Mouse (Mus musculus): Measurements from ENCODE around the gene Olfr549. TPM values are rescaled to one million over a fixed set of nuclear protein-coding genes. Genes with fewer than 3 reads are reported as not detected.

Olfr549 gene
- polyA plus RNA-seq (2012; rRNA removed; ENCODE audit: low replicate concordance) = not detected in 2 replicates

DNA sequence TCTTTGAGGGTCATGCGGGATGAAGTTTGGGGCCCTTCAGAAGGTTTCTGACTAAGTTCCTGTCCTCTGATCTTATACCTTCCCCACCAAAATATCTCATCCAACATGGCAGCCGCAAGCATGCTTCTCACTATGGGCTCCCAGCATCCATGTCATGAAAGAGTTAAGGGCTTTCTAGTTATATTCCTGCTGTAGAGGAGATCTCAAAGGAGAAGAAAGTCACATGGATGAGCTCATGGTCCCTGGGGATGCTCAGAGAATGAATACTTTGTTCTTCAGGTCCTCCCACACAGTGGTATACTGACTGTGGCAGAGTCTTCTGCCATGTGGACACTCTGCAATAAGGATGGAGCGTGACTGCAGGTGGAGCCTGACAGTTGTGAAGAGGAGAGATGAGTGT lies at the start of gene Olfr549:
TSS of gene Olfr549 (plus strand) at position 301 of the 400 bp plus-strand sequence.

DNA sequence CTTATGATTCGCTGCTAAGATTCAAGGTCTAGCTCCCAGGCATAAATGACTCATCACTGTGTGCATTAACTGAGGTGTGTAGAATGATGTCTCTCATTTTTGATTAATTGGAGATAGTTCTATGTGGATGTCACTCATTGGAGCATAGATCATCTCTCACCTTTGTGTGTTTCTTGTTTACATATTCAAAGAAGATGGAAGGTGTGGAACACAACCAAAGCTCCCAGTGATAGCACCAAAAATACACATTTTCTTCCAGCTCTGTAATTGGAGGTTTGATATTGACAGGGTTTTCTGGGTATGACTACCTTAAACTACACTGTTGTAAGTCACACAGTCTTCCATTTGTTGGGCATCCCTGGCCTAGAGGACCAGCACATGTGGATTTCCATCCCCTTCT lies 15.2 kb upstream of the Olfr549 start, which contains the start of gene Olfr547:
TSS of gene Olfr547 (plus strand) at position 301 of the 400 bp plus-strand sequence.

DNA sequence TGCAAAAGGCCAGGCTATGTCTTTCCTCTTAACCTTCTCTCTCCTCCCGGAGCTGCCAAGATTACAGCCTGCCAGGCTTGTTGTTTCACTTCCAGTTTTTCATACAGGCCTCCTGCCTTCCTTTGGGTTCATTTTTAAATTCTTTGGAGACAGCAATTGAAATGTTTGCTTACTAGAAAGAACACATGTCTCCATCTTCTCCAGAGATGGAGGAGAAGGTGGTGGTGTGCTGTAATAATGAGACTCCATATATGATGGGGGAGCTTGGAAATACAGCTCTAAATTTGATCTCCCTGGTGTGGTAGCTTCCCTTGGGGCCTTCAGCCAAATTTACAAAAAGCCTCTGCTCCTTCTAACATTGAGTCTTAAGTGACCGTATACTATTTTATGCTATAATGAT lies 9.1 kb upstream of the Olfr549 start, which contains the start of gene Olfr548-ps1:
TSS of gene Olfr548-ps1 (plus strand) at position 301 of the 400 bp plus-strand sequence.

DNA sequence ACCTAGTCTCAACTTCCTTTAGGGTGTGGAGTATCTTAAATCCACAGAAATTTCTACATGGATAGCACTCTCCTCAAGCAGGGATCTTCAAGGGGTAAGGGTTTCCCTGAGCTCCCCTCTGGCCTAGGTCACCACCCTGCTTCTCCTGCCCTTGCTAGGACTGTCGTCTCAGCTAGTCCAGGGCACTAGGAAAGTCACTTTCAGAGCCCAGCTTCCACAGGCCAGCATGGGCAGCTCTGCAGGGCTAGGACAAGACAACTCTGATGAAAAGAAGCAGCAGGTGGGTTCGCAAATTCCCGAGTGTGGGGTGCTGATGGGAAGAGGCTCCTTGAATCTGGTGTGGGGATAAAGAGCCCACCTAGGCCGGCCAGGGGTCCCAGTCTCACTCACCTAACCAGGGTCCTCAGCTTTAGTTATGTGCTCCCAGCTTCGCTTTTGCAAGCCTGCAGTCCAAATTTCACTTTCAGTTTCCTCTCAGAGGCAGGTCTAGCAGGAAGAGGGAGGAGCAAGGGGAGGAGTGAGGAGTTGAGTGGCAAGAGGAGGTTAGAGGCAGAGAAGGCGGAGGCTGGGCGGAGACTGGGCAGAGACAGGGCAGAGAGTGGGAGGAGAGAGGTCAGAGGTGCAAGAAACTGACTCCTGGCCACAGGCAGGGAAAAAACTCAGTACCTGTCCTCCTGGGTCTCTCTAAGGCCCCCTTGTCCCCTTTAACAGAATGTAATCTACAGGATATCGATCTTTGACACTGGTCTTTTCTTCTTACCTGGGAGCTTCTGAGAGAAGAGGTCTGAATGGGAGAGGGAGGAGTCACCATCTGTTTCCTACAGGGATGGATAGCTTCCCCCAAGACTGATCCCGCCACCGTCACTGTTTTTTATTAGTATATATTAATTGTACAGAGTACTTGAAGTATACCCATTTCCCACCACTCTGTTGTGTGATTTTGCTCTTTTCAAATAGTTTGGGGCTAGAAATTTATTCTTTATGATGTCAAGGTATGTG lies 15.6 kb downstream of the Olfr549 start, which contains the start of gene Trim21:
TSS of gene Trim21 (minus strand) at position 488 of the 999 bp plus-strand sequence.

DNA sequence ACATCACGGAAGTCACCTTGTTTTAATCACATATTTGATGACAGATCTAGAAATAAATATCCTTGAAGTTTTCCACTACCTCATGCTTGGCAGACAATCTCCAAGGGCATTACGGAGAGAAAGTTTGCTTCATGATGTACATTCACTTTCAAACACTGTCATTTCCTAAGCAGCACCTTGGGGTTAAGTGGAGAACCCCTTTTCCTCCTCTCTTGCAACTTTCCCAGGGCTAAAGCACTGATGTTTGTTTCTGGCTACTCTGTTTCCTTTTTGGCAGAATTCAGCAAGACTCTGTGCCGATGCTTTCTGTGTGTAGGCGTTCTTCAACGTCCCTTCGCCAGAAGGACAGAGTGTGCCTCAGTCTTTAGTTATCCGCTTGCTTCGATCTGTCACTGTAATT lies 21.5 kb downstream of the Olfr549 start, which contains the start of gene Olfr550:
TSS of gene Olfr550 (plus strand) at position 301 of the 400 bp plus-strand sequence.

DNA sequence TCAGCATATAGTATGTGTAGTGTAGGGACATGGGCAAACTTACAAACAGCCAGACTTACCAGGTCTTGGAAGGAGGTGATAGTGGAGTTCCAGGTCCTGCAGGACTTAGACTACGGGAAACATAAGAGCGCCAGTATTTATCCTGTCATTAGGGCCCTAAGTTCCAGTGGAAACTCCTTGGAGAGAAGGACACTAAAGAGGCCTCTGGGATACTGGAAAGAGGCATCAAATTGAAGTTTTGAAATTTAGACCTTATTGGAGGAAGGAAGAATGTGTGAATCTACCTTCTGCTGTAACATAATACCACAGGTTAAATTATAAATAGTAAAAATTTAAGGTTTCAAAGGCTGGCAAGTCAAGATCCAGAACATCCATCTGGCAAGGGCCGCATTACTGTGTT lies 42.1 kb downstream of the Olfr549 start, which contains the start of gene Olfr551:
TSS of gene Olfr551 (minus strand) at position 101 of the 400 bp plus-strand sequence.

DNA sequence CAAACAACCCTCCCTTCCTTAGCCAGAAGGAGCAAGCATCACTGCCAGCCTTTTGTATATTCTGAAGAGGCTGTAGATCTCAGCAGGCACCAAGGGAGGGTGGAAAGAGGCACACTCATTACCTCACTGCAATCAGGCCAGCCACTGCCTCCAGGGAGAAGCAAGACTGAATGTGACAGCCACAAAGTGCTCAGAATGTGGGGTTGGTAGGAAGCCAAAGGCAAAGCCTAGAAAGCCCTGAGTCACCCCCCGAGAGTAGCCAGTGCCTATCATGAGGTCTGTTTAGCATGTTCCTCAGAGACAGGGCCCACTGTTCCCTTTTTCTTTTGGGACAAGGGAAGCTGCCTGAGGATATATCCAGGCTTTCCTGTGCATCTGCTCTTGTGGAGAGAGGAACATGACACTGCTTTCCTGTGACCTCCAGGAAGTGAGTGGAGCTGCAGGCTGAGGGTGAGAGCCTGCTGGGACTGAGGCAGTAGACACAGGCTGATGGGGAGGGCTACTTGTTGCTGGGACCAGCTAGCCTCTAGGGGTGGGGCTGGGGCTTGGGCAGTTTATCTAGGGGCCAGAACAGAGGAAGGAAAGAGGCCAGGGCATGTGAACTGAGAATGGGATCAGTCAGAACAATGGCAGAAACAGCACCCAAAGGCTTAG lies 47.8 kb downstream of the Olfr549 start, which contains the start of gene Olfr552:
TSS of gene Olfr552 (plus strand) at position 393 of the 654 bp plus-strand sequence.

Other genes with a start within 250 kb of the Olfr549 start
- 1.7 and 4.7 TPM in 2 replicates for gene Rrm1, start 108.2 kb upstream of the Olfr549 start, polyA plus RNA-seq (2012; rRNA removed; ENCODE audit: low replicate concordance)
- not detected in 2 replicates for gene Olfr543, start 68.2 kb upstream of the Olfr549 start, polyA plus RNA-seq (2012; rRNA removed; ENCODE audit: low replicate concordance)
- not detected in 2 replicates for gene Olfr544, start 61.6 kb upstream of the Olfr549 start, polyA plus RNA-seq (2012; rRNA removed; ENCODE audit: low replicate concordance)
- gene Olfr545, start 50.3 kb upstream of the Olfr549 start, polyA plus RNA-seq (2012; rRNA removed; ENCODE audit: low replicate concordance) = not detected in 2 replicates
- not detected in 2 replicates for gene Olfr547, start 15.1 kb upstream of the Olfr549 start, polyA plus RNA-seq (2012; rRNA removed; ENCODE audit: low replicate concordance)
- not detected in 2 replicates for gene Olfr548-ps1, start 9.0 kb upstream of the Olfr549 start, polyA plus RNA-seq (2012; rRNA removed; ENCODE audit: low replicate concordance)
- 1.1 and 1.4 TPM in 2 replicates for gene Trim21, start 15.6 kb downstream of the Olfr549 start, polyA plus RNA-seq (2012; rRNA removed; ENCODE audit: low replicate concordance)
- not detected in 2 replicates for gene Olfr550, start 21.6 kb downstream of the Olfr549 start, polyA plus RNA-seq (2012; rRNA removed; ENCODE audit: low replicate concordance)
- not detected in 2 replicates for gene Olfr551, start 42.0 kb downstream of the Olfr549 start, polyA plus RNA-seq (2012; rRNA removed; ENCODE audit: low replicate concordance)
- gene Olfr552, start 47.9 kb downstream of the Olfr549 start, polyA plus RNA-seq (2012; rRNA removed; ENCODE audit: low replicate concordance) = not detected in 2 replicates
- not detected in 2 replicates for gene Olfr553, start 68.3 kb downstream of the Olfr549 start, polyA plus RNA-seq (2012; rRNA removed; ENCODE audit: low replicate concordance)
- gene Olfr554, start 88.6 kb downstream of the Olfr549 start, polyA plus RNA-seq (2012; rRNA removed; ENCODE audit: low replicate concordance) = not detected in 2 replicates
- not detected in 2 replicates for gene Olfr555, start 109.0 kb downstream of the Olfr549 start, polyA plus RNA-seq (2012; rRNA removed; ENCODE audit: low replicate concordance)
- not detected in 2 replicates for gene Olfr556, start 115.0 kb downstream of the Olfr549 start, polyA plus RNA-seq (2012; rRNA removed; ENCODE audit: low replicate concordance)
- gene Trim68, start 137.5 kb downstream of the Olfr549 start, polyA plus RNA-seq (2012; rRNA removed; ENCODE audit: low replicate concordance) = 1.7 and 3.0 TPM in 2 replicates
- not detected in 2 replicates for gene Olfr557, start 146.0 kb downstream of the Olfr549 start, polyA plus RNA-seq (2012; rRNA removed; ENCODE audit: low replicate concordance)
- 0.07 and 0.09 TPM in 2 replicates for gene Olfr558, start 152.3 kb downstream of the Olfr549 start, polyA plus RNA-seq (2012; rRNA removed; ENCODE audit: low replicate concordance)
- not detected in 2 replicates for gene Olfr33, start 169.2 kb downstream of the Olfr549 start, polyA plus RNA-seq (2012; rRNA removed; ENCODE audit: low replicate concordance)
- gene Olfr559, start 177.6 kb downstream of the Olfr549 start, polyA plus RNA-seq (2012; rRNA removed; ENCODE audit: low replicate concordance) = not detected in 2 replicates
- not detected in 2 replicates for gene Olfr560, start 209.5 kb downstream of the Olfr549 start, polyA plus RNA-seq (2012; rRNA removed; ENCODE audit: low replicate concordance)
- gene Olfr78, start 209.6 kb downstream of the Olfr549 start, polyA plus RNA-seq (2012; rRNA removed; ENCODE audit: low replicate concordance) = 0.24 and 0.67 TPM in 2 replicates
- not detected in 2 replicates for gene Olfr561, start 221.4 kb downstream of the Olfr549 start, polyA plus RNA-seq (2012; rRNA removed; ENCODE audit: low replicate concordance)